Mouse (Mus musculus) left cerebral cortex, postnatal 25 days (tissue): ENCODE results near the gene Eif3a. TPM values are rescaled to one million over a fixed set of nuclear protein-coding genes. Genes with fewer than 3 reads are reported as not detected.

Experiments used
- DNase-seq, 2 experiments: peaks; one replicate each; pipeline ENCODE4 v3.0.0; 2022; ENCODE audit warnings: low spot score in 2 of 2, mixed read lengths in 1 of 2
- intact Hi-C: fragments of 180-260 bp; cut with DNase I; formaldehyde crosslinking; loops from one replicate; pipeline ENCODE4 v1.15.1; 2025
- total RNA-seq, 2 experiments: library from RNA; stranded (reverse); gene quantifications; 2 replicates each; pipeline ENCODE4 v1.2.3; 2021

The Eif3a gene
- total RNA-seq, 2 experiments from 2014 or later: 93.2 to 97.1 TPM

DNA sequence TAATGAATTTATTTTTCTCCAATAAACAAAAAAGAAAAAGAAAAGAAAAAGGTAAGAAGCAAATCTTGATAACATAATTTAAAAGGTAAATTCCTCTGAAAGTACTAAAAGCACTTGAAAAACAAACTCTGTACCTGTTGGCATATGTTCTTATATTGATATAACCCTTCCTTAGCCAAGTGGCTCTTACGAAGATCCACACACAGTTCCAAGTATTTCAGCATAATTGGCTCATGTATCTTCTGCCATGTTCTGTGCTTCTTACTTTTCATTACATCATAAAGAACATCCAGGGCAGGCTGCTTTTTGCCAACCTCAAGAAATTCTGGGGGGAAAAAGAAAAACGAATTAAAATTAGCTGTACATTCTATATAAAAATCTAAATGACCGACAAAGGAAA lies 8.4 kb downstream of the Eif3a start:
- DNase-seq: no peak
- intact Hi-C loops: loop anchor here (5.0 kb wide), 1 partner anchor 40 kb away; no protein-coding TSS in a partner anchor

- intact Hi-C loops: no loop called here
- DNase-seq: no peak
Measured at GRCm38 (mm10) chr19:60773366-60773765, 17.1 kb downstream of the Eif3a start.

GRCm38 (mm10) chr19:60758896-60759835 lies 31.3 kb downstream of the Eif3a start:
- intact Hi-C loops: no loop called here
- no peak for DNase-seq

DNA sequence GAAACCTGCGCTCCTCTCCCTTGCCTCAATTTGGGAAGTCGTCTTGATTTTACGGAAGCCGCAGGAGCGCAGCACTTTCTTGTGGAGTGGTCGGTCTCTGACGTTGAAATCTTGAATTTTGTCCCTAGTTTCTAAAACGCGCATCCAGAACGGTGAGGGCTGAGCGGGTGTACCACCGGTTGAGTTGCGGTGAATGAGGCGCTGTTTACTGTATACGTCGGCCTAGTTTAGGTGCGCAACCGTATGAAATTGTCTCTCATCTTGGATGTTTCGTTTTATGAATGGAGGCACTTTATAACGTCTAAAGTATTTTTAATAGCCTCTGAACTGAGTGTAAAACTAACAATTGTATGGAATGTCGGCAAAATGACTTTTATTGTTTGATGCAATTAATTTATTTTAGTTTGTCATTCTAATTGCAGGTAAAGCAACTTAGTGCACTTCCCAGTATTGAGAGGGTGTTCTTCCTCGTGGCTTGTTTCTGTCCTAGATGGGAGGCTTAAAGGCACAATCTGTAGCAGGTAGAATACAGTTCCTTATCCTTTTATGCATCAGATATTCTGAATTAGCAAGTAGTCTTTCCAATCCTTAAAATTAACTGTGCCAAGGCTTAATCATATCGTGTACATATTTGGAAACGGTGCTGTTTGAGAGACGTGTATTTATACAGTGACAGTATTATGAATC lies 33.2 kb downstream of the Eif3a start:
- intact Hi-C loops: no loop called here
- no peak for DNase-seq

- intact Hi-C loops: loop anchor here (1.0 kb wide), 2 partner anchors 74 to 175 kb away; partner anchors contain the start of gene Cacul1
- DNase-seq: peak; percentile 69 to 75
Measured at GRCm38 (mm10) chr19:60756192-60757098, 34.0 kb downstream of the Eif3a start.

GRCm38 (mm10) chr19:60755438-60756191 lies 34.8 kb downstream of the Eif3a start, which contains the start of gene Nanos1:
Gene Nanos1, plus strand, starts transcription at chr19:60755987.
- DNase-seq: peak; percentile 91 to 94
- intact Hi-C loops: loop anchor here (1.0 kb wide), 2 partner anchors 73 to 174 kb away; partner anchors contain the start of gene Cacul1

DNA sequence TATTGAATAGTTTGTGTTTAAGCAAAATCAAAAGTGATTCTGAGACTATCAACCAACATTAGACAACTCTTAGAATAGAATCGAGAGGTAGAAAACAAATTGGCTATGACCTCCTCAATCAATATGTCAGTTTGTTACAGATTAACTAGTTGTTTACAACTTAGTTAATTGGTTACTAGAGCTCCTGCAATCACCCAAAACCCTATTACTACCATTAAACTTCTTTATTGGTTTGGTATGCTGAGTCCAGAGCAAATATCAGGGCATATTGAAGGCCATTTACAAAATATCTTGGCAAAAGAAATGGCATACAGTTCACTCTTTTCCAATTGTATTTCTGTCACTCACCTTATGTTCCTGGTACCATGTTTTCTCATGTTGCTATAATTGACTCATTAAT lies 42.7 kb downstream of the Eif3a start:
- intact Hi-C loops: no loop called here
- no peak for DNase-seq

DNA sequence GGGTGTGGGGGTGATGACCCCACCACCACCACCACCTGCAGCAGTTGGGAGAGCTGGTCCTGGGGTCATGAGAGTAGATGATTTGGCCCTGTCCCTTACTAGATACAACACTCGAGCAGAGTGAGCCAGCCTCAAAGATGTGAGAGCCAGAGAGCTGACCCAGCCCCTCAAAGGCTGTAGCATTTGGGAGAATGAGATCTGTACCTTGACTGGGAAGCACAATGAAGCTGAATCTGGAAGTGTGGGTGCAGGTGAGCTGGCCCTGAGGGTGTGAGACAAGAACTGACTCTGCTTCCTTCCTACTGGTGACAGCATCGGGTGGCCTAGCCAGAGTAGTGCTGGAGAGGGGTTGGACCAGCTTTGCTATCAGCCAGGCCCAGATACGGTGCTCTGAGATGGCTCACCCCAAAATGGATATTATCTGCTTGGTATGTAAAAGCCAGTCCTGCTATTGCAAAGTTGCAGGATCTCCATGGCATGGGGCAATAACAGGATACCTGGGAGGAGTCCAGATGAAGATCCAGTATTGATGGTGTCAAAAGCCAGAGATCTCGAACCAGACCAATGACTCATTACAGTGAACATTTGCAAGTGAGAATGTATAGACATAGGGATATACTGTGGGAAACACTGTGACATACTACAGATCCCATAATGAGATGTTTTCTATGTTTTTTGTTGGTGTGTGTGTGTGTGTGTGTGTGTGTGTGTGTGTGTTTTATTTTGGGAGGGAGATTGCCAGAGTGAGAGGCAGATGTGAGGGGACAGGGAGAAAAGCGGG lies 46.5 kb downstream of the Eif3a start:
- intact Hi-C loops: no loop called here
- DNase-seq: no peak

DNA sequence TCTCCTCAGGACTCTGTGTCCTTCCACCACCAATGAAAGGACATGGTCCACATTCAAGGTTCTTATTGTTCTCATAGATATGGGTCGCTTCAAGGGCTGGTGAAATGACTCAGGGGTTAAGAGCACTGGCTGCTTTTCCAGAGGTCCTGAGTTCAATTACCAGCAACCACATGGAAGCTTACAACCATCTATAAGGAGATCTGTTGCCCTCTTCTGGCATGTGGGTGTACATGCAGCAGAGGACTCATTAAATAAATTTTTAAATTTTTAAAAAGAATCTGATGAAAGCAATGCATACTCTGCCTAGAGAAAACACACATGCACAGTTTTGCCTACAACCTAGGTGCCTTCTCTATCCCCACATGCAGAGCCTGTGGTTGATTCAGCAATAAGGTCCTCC lies 49.9 kb downstream of the Eif3a start:
- intact Hi-C loops: no loop called here
- DNase-seq: no peak

GRCm38 (mm10) chr19:60731966-60732365 lies 58.5 kb downstream of the Eif3a start:
- intact Hi-C loops: no loop called here
- DNase-seq: no peak

GRCm38 (mm10) chr19:60731299-60731698 lies 59.2 kb downstream of the Eif3a start:
- intact Hi-C loops: no loop called here
- no peak for DNase-seq

- peak; percentile 23 to 26 for DNase-seq
- intact Hi-C loops: no loop called here
Measured at GRCm38 (mm10) chr19:60730281-60730852, 60.1 kb downstream of the Eif3a start.

GRCm38 (mm10) chr19:60716381-60716780 lies 74.1 kb downstream of the Eif3a start:
- no peak for DNase-seq
- intact Hi-C loops: no loop called here

DNA sequence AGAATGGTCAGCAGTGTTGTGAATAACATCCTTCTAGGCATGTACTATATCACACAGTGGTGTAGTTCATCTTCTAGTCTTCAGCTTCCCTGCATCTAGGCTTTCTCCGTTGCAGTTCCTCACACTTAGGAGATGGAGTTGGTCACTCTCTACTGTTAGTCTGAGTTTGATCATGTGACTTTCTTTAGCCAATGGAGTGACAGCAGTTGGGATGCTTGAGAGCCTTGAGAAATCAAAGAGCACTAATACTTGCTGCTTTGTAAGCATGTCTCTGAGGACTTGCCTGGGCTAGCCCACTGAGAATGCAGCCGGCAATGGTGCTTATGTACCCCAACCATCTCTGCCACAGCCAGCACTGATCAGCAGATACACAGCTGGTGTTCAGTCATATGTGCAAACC lies 77.9 kb downstream of the Eif3a start:
- DNase-seq: no peak
- intact Hi-C loops: no loop called here
